Mouse (Mus musculus): ENCODE results near the gene Hoxa3. TPM values are rescaled to one million over a fixed set of nuclear protein-coding genes. Genes with fewer than 3 reads are reported as not detected.

Hoxa3 gene
- total and polyA plus RNA-seq, 3 experiments = 0.55 to 1.3 (median 0.76) TPM

DNA sequence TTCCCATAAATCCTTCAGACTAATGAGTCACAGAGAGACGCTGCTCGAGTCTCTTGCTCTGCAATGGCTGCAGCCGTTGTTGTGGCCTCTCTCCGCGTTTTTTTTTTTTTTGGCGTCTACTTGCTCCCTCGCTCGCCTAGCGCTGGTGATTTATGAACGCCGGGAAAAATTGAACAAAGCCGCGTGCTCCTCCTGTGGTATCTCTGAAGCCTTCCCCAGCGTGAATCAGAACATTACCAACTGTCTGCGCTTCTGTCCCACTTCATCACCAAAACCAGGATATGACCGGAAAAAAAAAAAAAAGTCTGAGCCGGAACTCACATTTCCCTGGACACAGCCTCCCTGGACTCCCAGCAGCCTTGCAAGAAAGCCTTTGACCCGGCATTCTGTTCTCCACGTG, 27.9 kb downstream of the Hoxa3 start:
- Histone ChIP-seq H3K36me3 (ENCODE audit: control insufficient read depth, insufficient read depth, low read length) (no peaks in the 10 kb centered on the region), H3K4me1 (ENCODE audit: control insufficient read depth, insufficient read depth, low read length) (no peaks in the 10 kb centered on the region), H3K9ac (ENCODE audit: low read depth, low read length) (no peak overlapping the region), H3K27ac (no peak overlapping the region), H3K27me3 (ENCODE audit: control insufficient read depth, insufficient read depth, low read length) (peaks cover 20% of the 10 kb centered on the region), H3K4me3 (no peak overlapping the region), H3K79me2 (replicated peaks; ENCODE audit: control insufficient read depth, insufficient read depth, low read length) (no peaks in the 10 kb centered on the region)
- intact Hi-C loops (cut with DNase I) = no loop called here
- no peak for DNase-seq
- 7% methylated on average over 19 of the region's 19 CpGs for WGBS
- TF ChIP-seq CTCF (IDR thresholded peaks at IDR 0.05) (no peak), POLR2A (IDR thresholded peaks at IDR 0.05; ENCODE audit: insufficient read depth, low read depth, low read length) (no peak), EP300 (IDR thresholded peaks at IDR 0.05; ENCODE audit: insufficient read depth, low read depth, low read length) (no peak)

DNA sequence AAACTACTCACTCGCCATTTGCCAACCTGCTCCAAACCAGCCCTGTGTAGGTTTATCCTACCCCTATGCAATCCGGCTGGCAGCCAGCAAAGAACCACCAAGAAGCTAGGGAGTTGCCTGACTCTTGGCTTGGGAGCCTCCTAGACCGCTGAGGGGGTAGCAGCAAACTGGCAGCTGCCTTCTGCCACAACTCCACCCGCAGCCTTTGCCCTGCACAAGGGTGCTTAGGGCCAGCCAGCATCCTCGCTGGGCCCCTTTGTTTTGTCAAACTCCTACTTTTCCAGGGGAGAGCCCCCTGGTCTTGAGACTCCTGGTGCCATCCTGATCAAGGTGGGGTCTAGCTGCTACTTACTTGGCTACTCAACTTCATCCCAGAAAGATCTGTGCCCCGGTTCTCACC, 28.5 kb downstream of the Hoxa3 start:
- DNase-seq = no peak
- H3K4me3 ChIP-seq = no peak overlapping the region
- no peaks in the 10 kb centered on the region for H3K36me3 ChIP-seq (ENCODE audit: control insufficient read depth, insufficient read depth, low read length)
- intact Hi-C loops (cut with DNase I) = no loop called here
- no peaks in the 10 kb centered on the region for H3K79me2 ChIP-seq (replicated peaks; ENCODE audit: control insufficient read depth, insufficient read depth, low read length)
- WGBS = 12% methylated on average over 6 of the region's 6 CpGs
- H3K27ac ChIP-seq = no peak overlapping the region
- TF ChIP-seq CTCF (IDR thresholded peaks at IDR 0.05) = no peak
- TF ChIP-seq POLR2A (IDR thresholded peaks at IDR 0.05; ENCODE audit: insufficient read depth, low read depth, low read length) = no peak
- H3K9ac ChIP-seq (ENCODE audit: low read depth, low read length) = no peak overlapping the region
- peaks cover 18% of the 10 kb centered on the region for H3K27me3 ChIP-seq (ENCODE audit: control insufficient read depth, insufficient read depth, low read length)
- no peaks in the 10 kb centered on the region for H3K4me1 ChIP-seq (ENCODE audit: control insufficient read depth, insufficient read depth, low read length)

DNA sequence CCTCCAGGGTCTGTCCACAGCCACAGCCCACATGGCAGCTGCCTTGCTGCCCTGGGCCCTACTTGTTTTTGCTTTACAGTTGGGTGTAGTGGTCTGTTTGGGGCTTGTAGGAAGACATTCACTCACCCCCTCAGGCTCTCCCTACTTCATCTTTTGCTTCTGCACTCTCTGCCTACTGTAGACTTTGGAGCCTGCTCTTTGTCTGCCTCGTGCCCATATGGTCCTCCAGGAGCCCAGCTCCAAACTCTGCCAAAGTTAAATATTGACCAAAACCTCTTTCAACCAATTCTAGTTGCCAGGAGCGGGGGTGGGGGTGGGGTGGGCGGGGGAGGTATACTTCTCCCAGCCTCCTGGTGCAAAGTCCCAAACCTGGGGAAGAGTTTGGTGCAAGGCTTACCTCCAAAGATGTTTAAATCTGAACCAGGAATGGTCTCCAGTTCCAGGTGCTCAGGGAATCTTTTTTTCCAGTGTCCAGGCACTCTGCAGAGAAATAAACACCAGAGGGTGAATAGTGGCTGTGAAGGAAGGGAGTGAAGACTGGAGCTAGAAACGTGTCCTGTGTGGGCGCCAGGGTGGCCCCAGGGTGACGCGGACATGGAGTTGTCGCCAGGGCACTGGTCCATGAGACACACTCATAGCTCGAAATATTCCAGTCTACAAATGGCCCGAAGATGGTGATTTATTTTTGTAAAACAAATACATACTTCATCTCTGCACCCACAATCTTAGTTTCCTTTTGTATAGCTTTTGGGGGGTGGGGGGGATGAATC, 29.6 kb downstream of the Hoxa3 start:
- H3K36me3 ChIP-seq (ENCODE audit: control insufficient read depth, insufficient read depth, low read length) = no peaks in the 10 kb centered on the region
- no peak overlapping the region for H3K27ac ChIP-seq
- no peak for DNase-seq
- H3K79me2 ChIP-seq (replicated peaks; ENCODE audit: control insufficient read depth, insufficient read depth, low read length) = no peaks in the 10 kb centered on the region
- WGBS = 33% methylated on average over 10 of the region's 10 CpGs
- intact Hi-C loops (cut with DNase I) = no loop called here
- H3K27me3 ChIP-seq (ENCODE audit: control insufficient read depth, insufficient read depth, low read length) = peaks cover 16% of the 10 kb centered on the region
- H3K4me1 ChIP-seq (ENCODE audit: control insufficient read depth, insufficient read depth, low read length) = no peaks in the 10 kb centered on the region
- H3K9ac ChIP-seq (ENCODE audit: low read depth, low read length) = no peak overlapping the region
- no peak overlapping the region for H3K4me3 ChIP-seq
- TF ChIP-seq EP300 (IDR thresholded peaks at IDR 0.05; ENCODE audit: insufficient read depth, low read depth, low read length) (no peak), CTCF (IDR thresholded peaks at IDR 0.05) (no peak), POLR2A (IDR thresholded peaks at IDR 0.05; ENCODE audit: insufficient read depth, low read depth, low read length) (no peak)

GRCm38 (mm10) chr6:52182793-52183192, 30.3 kb downstream of the Hoxa3 start:
- no peak overlapping the region for H3K4me3 ChIP-seq

GRCm38 (mm10) chr6:52182030-52182429, 31.1 kb downstream of the Hoxa3 start:
- H3K36me3 ChIP-seq (ENCODE audit: control insufficient read depth, insufficient read depth, low read length) = no peaks in the 10 kb centered on the region
- H3K4me1 ChIP-seq (ENCODE audit: control insufficient read depth, insufficient read depth, low read length) = no peaks in the 10 kb centered on the region
- H3K27ac ChIP-seq = no peak overlapping the region
- no peak for TF ChIP-seq CTCF (IDR thresholded peaks at IDR 0.05)
- WGBS = 39% methylated on average over 2 of the region's 2 CpGs
- no peaks in the 10 kb centered on the region for H3K79me2 ChIP-seq (replicated peaks; ENCODE audit: control insufficient read depth, insufficient read depth, low read length)
- intact Hi-C loops (cut with DNase I) = no loop called here
- DNase-seq = no peak
- no peak overlapping the region for H3K4me3 ChIP-seq
- no peak overlapping the region for H3K9ac ChIP-seq (ENCODE audit: low read depth, low read length)
- peaks cover 16% of the 10 kb centered on the region for H3K27me3 ChIP-seq (ENCODE audit: control insufficient read depth, insufficient read depth, low read length)

More at GRCm38 (mm10) chr6:52182793-52183192, 30.3 kb downstream of the Hoxa3 start:
- Histone ChIP-seq H3K79me2 (replicated peaks; ENCODE audit: control insufficient read depth, insufficient read depth, low read length) (no peaks in the 10 kb centered on the region), H3K36me3 (ENCODE audit: control insufficient read depth, insufficient read depth, low read length) (no peaks in the 10 kb centered on the region), H3K27me3 (ENCODE audit: control insufficient read depth, insufficient read depth, low read length) (peaks cover 16% of the 10 kb centered on the region), H3K27ac (no peak overlapping the region), H3K4me1 (ENCODE audit: control insufficient read depth, insufficient read depth, low read length) (no peaks in the 10 kb centered on the region), H3K9ac (ENCODE audit: low read depth, low read length) (no peak overlapping the region)
- TF ChIP-seq POLR2A (IDR thresholded peaks at IDR 0.05; ENCODE audit: insufficient read depth, low read depth, low read length) (no peak), CTCF (IDR thresholded peaks at IDR 0.05) (no peak), EP300 (IDR thresholded peaks at IDR 0.05; ENCODE audit: insufficient read depth, low read depth, low read length) (no peak)
- DNase-seq = no peak
- intact Hi-C loops (cut with DNase I) = no loop called here
- 24% methylated on average over 1 of the region's 1 CpGs for WGBS

DNA sequence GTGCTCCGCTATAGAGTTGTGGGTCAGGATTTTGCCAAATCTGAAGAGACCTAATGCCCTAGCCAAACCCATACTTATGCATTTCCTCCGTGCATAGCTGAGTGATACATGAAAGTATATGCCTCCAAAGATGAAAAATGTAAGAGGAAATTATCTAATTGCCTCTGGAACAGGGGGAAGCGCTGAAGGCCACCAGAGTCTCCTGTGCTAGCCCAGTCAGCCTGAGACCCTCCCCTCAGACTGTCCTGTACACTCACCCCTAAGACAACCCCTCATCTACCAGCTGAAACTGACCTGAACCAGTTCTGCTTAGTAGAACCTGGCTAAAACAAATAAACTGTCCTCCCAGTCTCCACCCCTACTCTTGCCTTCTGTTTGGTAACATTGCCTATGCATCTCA, 32.4 kb downstream of the Hoxa3 start:
- Histone ChIP-seq H3K79me2 (replicated peaks; ENCODE audit: control insufficient read depth, insufficient read depth, low read length) (no peaks in the 10 kb centered on the region), H3K4me3 (no peak overlapping the region), H3K9ac (ENCODE audit: low read depth, low read length) (no peak overlapping the region), H3K27me3 (ENCODE audit: control insufficient read depth, insufficient read depth, low read length) (peaks cover 14% of the 10 kb centered on the region), H3K27ac (no peak overlapping the region), H3K36me3 (ENCODE audit: control insufficient read depth, insufficient read depth, low read length) (no peaks in the 10 kb centered on the region), H3K4me1 (ENCODE audit: control insufficient read depth, insufficient read depth, low read length) (no peaks in the 10 kb centered on the region)
- 32% methylated on average over 3 of the region's 3 CpGs for WGBS
- intact Hi-C loops (cut with DNase I) = no loop called here
- no peak for DNase-seq
- TF ChIP-seq CTCF (IDR thresholded peaks at IDR 0.05) (no peak), POLR2A (IDR thresholded peaks at IDR 0.05; ENCODE audit: insufficient read depth, low read depth, low read length) (no peak), EP300 (IDR thresholded peaks at IDR 0.05; ENCODE audit: insufficient read depth, low read depth, low read length) (no peak)

Measured in heart, adult 2 months (tissue).